Mouse (Mus musculus): ENCODE measurements around the gene Ltk. TPM values are rescaled to one million over a fixed set of nuclear protein-coding genes. Genes with fewer than 3 reads are reported as not detected.

Ltk gene
- total RNA-seq, 2 experiments from 2014 or later = 0.57 to 1.3 TPM

DNA sequence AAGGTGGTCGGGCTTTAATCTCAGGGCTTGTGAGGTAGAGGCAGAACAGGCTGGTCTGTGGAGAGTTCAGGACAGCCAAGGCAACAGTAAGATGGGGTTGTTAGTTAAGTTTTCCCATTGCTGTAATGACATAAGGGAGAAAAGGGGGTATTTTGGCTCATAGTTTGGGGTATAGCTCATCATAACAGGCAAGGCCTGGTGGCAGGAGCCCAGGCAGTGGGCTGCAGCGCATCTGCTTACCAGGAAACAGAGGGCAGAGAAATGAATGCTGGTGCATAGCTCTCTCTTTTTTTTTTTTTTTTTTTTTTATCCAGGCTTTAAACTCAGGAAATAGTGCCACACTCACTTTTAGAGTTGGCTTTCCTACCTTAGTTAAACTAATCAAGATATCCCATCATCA, 57.1 kb downstream of the Ltk start:
- no peak for DNase-seq

Other genes starting within 250 kb of the Ltk start
- gene Exd1, start 212.8 kb downstream of the Ltk start, total RNA-seq (2021) = 1 to 10 TPM in 1 of 2 experiments, under 1 TPM in 1; 0.79 to 1.1 TPM
- gene Chp1, start 212.7 kb downstream of the Ltk start, total RNA-seq (2021) = 100 to 1,000 TPM; 192 to 233 TPM
- 10 to 100 TPM; 13.2 to 14.5 TPM for gene Nusap1, start 142.1 kb downstream of the Ltk start, total RNA-seq (2021)
- gene Oip5, start 142.0 kb downstream of the Ltk start, total RNA-seq (2021) = 1 to 10 TPM; 5.8 to 6.1 TPM
- 10 to 100 TPM; 48.7 to 60.7 TPM for gene Ndufaf1, start 97.6 kb downstream of the Ltk start, total RNA-seq (2021)
- gene Rtf1, start 85.4 kb downstream of the Ltk start, total RNA-seq (2021) = 10 to 100 TPM; 23.1 to 27.0 TPM
- 10 to 100 TPM in 1 of 2 experiments, 1 to 10 TPM in 1; 9.8 to 12.4 TPM for gene Itpka, start 18.1 kb downstream of the Ltk start, total RNA-seq (2021)
- gene Rpap1, start 27.1 kb upstream of the Ltk start, total RNA-seq (2021) = 10 to 100 TPM; 17.0 to 21.6 TPM
- gene Tyro3, start 37.3 kb upstream of the Ltk start, total RNA-seq (2021) = 1 to 10 TPM; 6.0 to 8.8 TPM
- 10 to 100 TPM; 45.1 to 54.9 TPM for gene Mga, start 136.8 kb upstream of the Ltk start, total RNA-seq (2021)
- gene Mapkbp1, start 212.3 kb upstream of the Ltk start, total RNA-seq (2021) = 10 to 100 TPM; 12.0 to 15.3 TPM

Measured in adrenal gland, postnatal 10 days (tissue).